Mouse (Mus musculus) CH12.LX (cell line): ENCODE data around the gene Rps3.

ENCODE experiments used
- EP300 ChIP-seq: IDR thresholded peaks from 2 replicates; pipeline ENCODE4 v1.6.1; 2011; ENCODE audit warnings: low read length, improper control_type of control experiment
- MAZ ChIP-seq: IDR thresholded peaks from 2 replicates; pipeline ENCODE4 v1.6.1; 2012; ENCODE audit warnings: low read depth, mild to moderate bottlenecking, inconsistent platforms, low read length, improper control_type of control experiment, moderate library complexity

DNA sequence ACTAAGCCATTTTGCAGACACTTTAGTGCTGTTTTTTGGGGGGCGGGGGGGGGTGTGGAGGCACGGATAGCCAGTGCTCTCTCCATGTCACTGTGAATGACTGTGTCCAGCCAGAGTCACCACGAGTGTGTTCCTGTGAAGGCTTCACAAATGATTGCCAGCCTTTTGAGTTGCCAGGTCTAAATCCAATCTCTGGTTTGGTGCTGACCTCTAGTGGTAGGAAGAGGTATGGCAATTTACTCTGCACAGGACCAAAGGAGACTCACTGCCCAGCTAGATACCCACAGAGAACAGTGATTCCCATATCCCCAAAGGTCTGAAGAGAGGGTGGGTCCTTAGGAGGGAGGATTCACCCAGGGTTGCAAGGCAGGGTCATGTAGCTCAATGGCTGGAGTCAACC is 32.8 kb downstream of the Rps3 start:
- TF ChIP-seq EP300 (no peak), MAZ (no peak)
